Mouse (Mus musculus): ENCODE results near the gene Usp28. TPM values are rescaled to one million over a fixed set of nuclear protein-coding genes. Genes with fewer than 3 reads are reported as not detected.
"Not testable (repeated sequence)": the region's sequence is repeated elsewhere in the genome, so short reads cannot be mapped to it uniquely, and the experiment has no call there.

Gene Usp28
- total RNA-seq (2015; ENCODE audit: low replicate concordance) (1.8 and 11.3 TPM in 2 replicates), total RNA-seq (2017; ENCODE audit: low replicate concordance) (0.76 and 0.90 TPM in 2 replicates)

- ATAC-seq (replicated peaks; ENCODE audit: low FRiP score, poor library complexity, severe bottlenecking), result peak; percentile 93
Measured at GRCm38 (mm10) chr9:48984845-48985707, at the start of gene Usp28. TSS of gene Usp28 (plus strand) at chr9:48985375.

- no peak for ATAC-seq (replicated peaks; ENCODE audit: low FRiP score, poor library complexity, severe bottlenecking)
Measured at GRCm38 (mm10) chr9:48942349-48942748, 42.8 kb upstream of the Usp28 start.

GRCm38 (mm10) chr9:48947565-48947964 is 37.6 kb upstream of the Usp28 start:
- no peak for ATAC-seq (replicated peaks; ENCODE audit: low FRiP score, poor library complexity, severe bottlenecking)

GRCm38 (mm10) chr9:48961314-48961713 is 23.9 kb upstream of the Usp28 start:
- no peak for ATAC-seq (replicated peaks; ENCODE audit: low FRiP score, poor library complexity, severe bottlenecking)

GRCm38 (mm10) chr9:48962131-48962530 is 23.0 kb upstream of the Usp28 start:
- ATAC-seq (replicated peaks; ENCODE audit: low FRiP score, poor library complexity, severe bottlenecking), result no peak

DNA sequence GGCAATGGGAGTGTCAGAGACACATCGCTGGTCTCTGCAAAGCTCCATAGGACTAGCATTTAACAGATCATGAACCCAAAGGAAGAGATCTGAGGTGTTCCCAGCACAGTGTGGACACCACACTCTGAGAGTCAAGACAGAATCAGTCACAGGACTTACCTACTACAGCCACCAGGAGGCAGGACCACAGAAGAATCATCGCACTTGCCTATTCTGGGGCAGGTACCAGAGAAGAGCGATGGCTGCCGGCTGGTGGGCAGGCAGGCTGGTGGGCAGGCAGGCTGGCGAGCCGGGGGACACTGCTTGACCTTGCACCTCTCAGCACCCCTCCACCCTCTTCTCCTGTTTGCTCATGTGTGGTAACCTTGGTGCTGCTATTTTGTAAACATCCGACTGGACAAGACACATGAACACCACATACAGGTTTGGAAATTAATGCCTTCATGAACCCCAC is 20.6 kb upstream of the Usp28 start, which contains the start of gene Htr3b:
TSS of gene Htr3b (minus strand) at position 404 of the 454 bp plus-strand sequence.
- no peak for ATAC-seq (replicated peaks; ENCODE audit: low FRiP score, poor library complexity, severe bottlenecking)

DNA sequence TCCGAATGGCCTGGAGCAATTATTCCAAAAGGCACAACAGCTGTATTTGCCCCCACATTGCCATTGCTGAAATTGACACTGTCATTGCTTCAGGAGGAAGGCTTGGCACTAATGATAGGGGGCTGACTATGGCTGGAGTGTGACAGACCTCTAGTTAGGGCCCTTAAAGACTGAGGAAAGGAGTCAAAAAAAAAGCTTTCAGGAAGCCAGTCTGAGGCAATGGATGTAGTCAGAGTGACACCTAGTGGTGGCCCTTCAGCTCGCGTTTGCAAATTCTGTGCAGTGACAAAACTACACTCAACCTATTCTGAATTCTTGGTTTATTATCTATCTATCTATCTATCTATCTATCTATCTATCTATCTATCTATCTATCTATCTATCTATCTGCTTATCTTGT is 12.7 kb upstream of the Usp28 start:
- no peak for ATAC-seq (replicated peaks; ENCODE audit: low FRiP score, poor library complexity, severe bottlenecking)

GRCm38 (mm10) chr9:48976661-48977355 is 8.4 kb upstream of the Usp28 start:
- no peak for ATAC-seq (replicated peaks; ENCODE audit: low FRiP score, poor library complexity, severe bottlenecking)

GRCm38 (mm10) chr9:48980371-48980770 is 4.8 kb upstream of the Usp28 start:
- ATAC-seq (replicated peaks; ENCODE audit: low FRiP score, poor library complexity, severe bottlenecking), result no peak

GRCm38 (mm10) chr9:48980781-48981180 is 4.4 kb upstream of the Usp28 start:
- no peak for ATAC-seq (replicated peaks; ENCODE audit: low FRiP score, poor library complexity, severe bottlenecking)

- ATAC-seq (replicated peaks; ENCODE audit: low FRiP score, poor library complexity, severe bottlenecking), result no peak
Measured at GRCm38 (mm10) chr9:48981827-48982226, 3.3 kb upstream of the Usp28 start.

DNA sequence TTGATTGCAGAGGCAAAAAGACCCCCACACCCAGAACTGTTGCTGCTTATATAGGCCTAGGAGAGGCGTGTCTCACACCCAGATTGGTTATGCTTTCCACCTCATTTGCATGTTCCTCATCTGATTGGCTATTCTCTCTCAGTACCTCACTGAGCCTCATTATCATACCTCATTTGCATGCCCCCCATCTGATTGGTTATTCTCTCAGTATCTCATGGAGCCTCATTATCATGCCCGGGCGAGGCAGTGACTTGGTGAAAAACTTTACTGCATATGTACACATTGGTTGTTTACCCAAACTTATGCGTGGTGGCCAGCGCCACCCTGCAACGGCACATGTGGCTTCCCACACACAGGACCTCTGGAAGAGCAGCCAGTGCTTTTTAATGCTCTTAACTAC is 1.4 kb upstream of the Usp28 start:
- not testable (repeated sequence) for ATAC-seq (replicated peaks; ENCODE audit: low FRiP score, poor library complexity, severe bottlenecking)

- no peak for ATAC-seq (replicated peaks; ENCODE audit: low FRiP score, poor library complexity, severe bottlenecking)
Measured at GRCm38 (mm10) chr9:48984320-48984844, 793 bp upstream of the Usp28 start.

DNA sequence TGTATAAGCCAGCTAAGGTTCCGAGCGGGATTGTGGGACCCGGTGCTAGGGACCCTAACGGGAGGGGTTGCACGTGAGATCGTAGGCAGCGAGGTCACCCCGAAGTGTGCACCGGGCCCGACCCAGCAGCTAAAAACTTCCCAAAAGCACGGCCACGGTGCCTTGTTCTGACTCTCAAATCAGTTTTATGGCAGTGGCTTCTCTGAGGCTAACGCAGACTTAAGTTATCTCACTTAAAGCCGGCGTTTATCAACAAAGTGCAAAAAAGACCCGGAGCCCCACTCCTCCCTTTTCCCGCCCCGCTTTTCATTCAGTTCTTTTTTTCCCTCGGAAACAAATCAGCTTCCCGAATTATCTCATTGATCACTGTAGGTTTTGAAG is 523 bp downstream of the Usp28 start:
- no peak for ATAC-seq (replicated peaks; ENCODE audit: low FRiP score, poor library complexity, severe bottlenecking)

GRCm38 (mm10) chr9:48986616-48987141 is 1.5 kb downstream of the Usp28 start:
- ATAC-seq (replicated peaks; ENCODE audit: low FRiP score, poor library complexity, severe bottlenecking), result no peak

- ATAC-seq (replicated peaks; ENCODE audit: low FRiP score, poor library complexity, severe bottlenecking), result no peak
Measured at GRCm38 (mm10) chr9:48987201-48988101, 2.3 kb downstream of the Usp28 start.

- ATAC-seq (replicated peaks; ENCODE audit: low FRiP score, poor library complexity, severe bottlenecking), result no peak
Measured at GRCm38 (mm10) chr9:48991671-48992070, 6.5 kb downstream of the Usp28 start.

DNA sequence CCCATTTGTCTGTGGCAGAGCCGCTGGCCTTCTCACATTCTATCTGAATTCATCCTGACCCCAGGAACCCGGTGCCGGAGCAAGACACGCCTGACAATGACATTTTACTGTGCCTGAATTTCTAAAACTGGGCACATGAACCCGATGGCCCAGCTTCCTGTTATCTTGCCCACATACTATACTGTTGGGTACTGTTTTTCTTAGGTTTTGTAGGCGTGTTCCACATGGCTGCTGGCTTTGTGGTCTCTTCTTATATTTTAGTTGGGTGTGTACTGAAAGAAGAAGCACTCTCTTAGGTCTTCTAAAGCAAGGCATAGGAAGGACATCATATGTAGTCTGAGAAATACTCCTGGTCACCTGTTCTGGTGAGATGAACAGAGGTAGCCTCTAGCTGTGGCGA is 9.6 kb downstream of the Usp28 start:
- ATAC-seq (replicated peaks; ENCODE audit: low FRiP score, poor library complexity, severe bottlenecking), result no peak

DNA sequence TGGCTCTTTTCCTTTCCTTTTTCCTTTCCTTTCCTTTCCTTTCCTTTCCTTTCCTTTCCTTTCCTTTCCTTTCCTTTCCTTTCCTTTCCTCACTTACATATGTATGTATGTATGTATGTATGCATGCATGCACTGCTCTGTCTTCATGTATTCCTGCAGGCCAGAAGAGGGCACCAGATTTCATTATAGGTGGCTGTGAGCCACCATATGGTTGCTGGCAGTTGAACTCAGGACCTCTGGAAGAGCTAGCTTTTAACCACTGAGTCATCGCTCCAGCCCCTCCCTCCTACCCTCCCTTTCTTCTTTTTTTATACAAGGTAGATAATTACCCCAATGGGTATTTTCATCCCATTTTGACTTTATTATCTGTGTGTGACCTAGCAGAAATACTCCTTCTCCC is 10.6 kb downstream of the Usp28 start:
- ATAC-seq (replicated peaks; ENCODE audit: low FRiP score, poor library complexity, severe bottlenecking), result no peak

Data from erythroid progenitor cell, adult 5-6 weeks (primary cell).